Mouse (Mus musculus): Measurements from ENCODE around the gene Gm11992. TPM values are rescaled to one million over a fixed set of nuclear protein-coding genes. Genes with fewer than 3 reads are reported as not detected.

Gene Gm11992
- total RNA-seq, 2 experiments from 2014 or later: not detected

DNA sequence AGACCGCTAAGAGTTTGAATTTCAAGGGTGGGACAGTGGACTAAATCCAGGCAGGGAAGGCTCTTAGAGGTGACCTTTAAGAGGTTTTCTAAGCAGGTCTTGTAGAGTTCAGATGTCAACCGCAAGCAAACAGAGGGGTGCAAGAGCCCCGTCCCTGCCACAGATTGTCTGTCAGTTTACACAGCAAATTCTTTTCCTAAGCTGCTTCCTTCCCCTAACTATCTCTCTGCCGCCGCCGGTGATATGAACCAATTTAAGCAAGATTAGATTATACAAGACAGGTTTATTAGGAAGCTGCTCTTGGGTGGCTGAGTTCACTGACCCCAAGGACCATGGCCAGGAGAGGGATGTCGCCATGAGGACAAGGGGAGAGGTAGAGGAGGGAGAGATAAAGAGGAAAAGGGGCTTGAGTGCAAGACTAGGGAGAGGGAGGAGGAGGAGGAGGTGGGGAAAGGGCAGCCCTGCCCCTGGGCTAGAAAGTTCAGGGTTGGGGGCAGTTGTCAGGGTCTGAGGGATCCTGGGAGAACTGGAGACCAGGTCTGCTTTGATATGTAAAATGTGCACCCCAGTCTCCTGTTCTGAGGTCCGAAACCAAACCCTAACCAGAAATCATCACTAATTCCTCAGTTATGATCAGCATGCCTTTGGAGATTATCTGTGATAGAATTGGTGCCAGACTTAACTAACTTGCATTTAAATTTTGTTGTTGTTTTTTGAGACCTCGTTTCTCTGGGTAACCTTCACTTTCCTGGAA lies 67.2 kb downstream of the Gm11992 start:
- DNase-seq (ENCODE audit: low spot score): no peak

DNA sequence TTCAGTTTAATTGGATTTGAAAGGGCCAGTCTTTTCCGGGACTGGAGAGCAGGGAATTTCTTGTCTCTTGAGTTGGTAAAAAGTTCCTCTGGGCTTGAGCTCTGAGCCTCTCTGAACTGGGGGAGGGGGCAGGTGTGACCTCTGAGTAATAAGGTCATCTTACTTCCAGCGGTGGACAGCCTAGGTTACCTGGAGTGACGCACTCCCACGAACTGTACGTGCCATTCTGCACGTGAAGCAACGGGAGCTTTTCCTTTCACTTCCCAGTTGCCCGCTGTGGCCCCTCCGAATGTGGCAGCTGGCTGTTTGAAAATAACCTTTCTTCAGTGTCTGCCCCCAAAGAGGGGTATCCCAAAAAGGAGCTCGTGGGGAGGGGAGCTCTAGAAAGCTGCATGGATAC lies 67.7 kb downstream of the Gm11992 start:
- DNase-seq (ENCODE audit: low spot score): no peak

DNA sequence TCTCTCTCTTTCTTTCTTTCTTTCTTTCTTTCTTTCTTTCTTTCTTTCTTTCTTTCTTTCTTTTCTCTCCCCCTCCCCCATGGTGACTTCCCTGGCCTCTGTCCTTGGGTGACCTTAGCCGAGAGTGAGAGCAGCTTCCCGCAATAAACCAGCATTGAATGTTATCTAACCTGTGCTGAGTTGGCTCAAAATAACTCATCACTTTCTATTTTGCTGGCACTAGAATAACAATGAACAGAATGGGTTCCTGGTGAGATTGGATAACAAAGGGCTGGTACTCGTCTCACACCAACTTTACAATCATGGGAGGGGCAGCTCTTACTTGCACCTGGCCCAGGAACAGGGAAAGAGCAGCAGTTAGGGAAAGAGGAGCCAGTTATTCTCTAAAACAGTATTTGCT lies 68.5 kb downstream of the Gm11992 start:
- no peak for DNase-seq (ENCODE audit: low spot score)

DNA sequence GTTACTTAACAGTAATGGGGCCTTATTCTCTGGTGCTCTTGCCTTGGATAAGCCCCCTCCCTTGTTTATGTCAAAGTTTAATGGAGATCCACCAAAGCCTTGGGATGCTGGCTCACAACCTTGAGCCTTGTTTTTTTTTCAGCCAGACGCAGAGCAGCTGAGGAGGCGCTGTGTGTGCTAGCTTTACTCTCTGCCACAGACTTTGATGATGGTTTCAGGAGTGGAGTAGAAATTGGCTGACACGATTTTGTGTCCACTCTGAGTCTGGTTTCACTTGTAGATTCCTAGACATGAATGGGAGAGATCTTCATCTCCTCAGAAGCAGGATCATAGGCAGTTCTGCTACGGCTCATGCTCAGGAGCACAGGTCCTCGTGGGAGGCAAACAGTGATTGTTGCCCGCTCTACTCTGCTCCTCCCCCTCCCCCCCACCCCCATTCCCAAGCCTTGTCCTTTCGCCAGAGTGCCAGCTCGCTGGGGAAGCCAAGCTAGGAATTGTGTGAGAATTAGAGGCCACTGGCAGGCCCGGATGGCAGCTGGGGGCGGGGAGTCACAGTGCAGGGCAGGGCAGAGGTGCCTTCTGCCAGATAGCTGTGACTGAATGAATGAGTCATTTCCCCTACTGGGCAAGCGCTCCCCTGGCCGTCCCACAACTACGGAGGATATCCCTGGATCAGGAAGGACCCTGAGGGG lies 69.1 kb downstream of the Gm11992 start:
- DNase-seq (ENCODE audit: low spot score): peak; percentile 43

DNA sequence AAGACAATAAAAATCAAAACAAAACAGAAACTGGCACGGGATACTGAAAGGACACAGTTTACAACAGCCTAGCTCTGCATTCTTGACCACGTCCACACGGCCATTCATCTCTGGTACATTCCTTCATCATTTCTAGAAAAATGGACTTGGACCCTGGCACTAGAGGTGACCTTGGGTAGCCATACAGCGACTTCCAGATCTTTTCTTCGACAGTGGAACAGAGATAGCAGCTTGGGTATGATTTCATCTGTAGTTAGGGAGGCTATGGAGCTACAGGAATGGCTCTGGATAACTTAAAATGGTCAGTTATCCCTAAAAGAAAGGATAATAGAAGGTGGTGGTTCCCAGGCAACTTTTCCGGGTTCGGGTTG lies 69.6 kb downstream of the Gm11992 start, which contains the start of gene Upp1:
Upp1 (plus strand) TSS at position 54 of the 371 bp plus-strand sequence.
- DNase-seq (ENCODE audit: low spot score): no peak

DNA sequence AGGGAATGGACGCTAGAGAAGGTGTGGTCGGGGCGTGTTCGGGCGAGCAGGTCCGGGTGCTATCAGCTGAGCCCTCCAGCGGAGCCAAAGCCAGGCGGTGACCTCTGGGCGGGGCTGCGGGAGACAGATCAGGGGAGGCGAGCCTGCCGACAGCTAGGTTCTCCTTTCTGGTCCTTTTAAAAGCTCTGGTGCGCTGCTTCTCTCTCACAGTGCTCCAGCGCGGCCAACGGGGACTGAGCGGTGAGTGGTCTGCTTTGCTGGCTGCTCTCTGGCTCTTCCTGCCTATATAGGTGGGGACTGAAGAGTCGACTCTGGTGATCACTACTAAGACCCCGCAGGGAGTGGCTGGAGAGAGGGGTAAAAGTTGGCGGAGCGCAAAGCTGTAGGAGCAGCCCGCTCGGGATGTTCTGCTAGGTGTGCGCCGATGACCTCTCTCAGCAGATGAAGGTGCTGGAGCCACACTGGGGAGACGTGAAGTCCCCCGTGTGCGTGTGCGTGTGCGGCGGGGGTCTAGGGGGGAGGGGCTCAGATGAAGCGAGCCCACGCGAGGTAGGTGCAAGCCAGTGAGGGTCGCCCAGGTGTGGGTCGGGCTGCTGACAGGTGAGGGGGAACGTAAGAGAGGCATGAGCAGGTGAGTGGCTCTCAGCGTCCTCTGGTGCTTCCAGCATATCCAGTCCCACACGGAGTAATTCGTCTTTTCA lies 70.2 kb downstream of the Gm11992 start:
- DNase-seq (ENCODE audit: low spot score): peak; percentile 28

Other genes starting within 250 kb of the Gm11992 start
- not detected for gene Pkd1l1, start 75.3 kb upstream of the Gm11992 start, total RNA-seq (2021)
- gene Hus1, start 37.4 kb upstream of the Gm11992 start, total RNA-seq (2021): 1 to 10 TPM; 8.3 TPM
- not detected for gene Sun3, start 397 bp downstream of the Gm11992 start, total RNA-seq (2021)
- under 1 TPM in 1 of 2 experiments, not detected in 1; 0.26 TPM for gene Upp1, start 69.5 kb downstream of the Gm11992 start, total RNA-seq (2021)
- gene Abca13, start 143.3 kb downstream of the Gm11992 start, total RNA-seq (2021): under 1 TPM in 1 of 2 experiments, not detected in 1; 0.02 TPM

Data from gastrocnemius, adult 18-20 months (tissue).